Mouse (Mus musculus) cerebellum, adult 8-10 months (tissue): Measurements from ENCODE around the gene Casp9.

ENCODE experiments used
- DNase-seq: peaks from one replicate; pipeline ENCODE4 v3.0.0; 2022

Gene Casp9

DNA sequence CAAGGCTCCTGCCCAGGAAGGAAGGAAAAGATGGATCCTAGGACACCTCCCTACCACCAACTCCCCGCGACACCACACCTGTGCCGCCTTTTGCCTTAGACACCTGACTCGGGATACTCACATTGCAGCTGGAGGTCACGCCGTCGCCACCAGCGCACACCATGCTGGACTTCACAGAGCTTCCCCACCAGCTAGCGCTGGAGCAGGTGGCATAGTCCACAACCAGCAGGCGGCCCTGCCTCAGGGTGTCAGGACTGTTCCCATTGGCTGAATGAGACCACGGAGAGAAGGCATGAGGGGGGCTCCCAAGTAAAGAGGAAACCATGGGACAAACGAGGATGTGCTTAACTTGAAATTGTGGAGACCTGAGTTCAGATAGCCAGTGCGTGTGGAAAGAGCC is 25.4 kb downstream of the Casp9 start:
- no peak for DNase-seq

DNA sequence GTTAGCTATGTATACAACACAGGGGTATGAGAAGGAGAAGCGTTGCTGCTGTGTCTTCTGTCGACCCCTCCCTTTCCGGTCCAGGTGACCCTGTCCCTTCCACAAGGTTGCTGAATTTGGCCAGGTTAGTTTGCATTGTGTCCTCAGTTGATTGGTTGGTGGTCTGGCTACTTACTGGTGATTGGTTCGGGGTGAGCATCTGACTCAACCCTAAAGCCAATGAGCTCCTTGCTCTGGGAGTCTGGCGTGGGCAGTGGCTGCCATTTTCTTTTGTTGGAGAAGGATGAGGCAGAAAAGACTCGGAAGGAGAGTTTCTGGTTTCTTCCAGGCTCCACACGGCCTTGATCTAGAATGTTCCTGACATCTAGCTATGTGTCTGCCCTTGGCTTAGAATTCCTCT is 25.9 kb downstream of the Casp9 start:
- DNase-seq, result no peak

DNA sequence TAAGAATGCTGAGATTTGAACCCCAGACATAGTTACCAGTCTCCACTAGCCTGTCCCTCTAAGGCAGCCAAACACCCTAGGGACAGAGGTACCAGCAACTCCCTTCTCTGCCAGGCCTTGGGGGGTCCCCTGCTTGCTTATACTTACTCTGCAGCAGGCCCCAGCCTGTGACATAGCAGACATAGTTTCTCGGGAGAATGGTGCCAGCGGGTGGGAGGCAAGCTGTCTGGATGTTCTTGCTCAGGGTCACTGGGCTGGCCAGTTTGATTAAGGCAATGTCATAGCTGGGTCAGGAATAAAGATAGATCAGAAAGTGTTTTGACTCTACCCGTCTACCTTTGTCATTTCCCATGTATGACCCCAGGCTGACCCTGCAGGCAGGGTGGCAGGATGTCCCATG is 27.8 kb downstream of the Casp9 start:
- no peak for DNase-seq

DNA sequence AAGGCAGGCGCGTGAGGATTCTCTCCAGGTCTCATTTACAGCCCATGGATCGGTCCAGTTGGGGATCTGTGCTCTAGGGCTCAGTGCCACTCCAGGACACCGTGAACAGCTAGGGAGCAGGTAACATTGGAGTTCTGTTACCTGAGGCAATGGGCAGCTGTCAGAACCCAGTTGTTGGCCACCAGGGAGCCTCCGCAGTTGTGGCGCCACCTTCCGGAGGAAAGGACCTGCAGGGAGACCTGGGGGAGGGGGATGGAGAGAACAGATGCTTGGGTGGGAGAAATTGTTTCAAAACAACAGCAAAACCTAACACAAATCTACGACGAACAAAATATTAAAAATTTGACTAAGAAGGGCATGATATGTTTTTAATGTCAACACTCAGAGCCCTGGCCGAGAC is 28.7 kb downstream of the Casp9 start:
- DNase-seq, result no peak

DNA sequence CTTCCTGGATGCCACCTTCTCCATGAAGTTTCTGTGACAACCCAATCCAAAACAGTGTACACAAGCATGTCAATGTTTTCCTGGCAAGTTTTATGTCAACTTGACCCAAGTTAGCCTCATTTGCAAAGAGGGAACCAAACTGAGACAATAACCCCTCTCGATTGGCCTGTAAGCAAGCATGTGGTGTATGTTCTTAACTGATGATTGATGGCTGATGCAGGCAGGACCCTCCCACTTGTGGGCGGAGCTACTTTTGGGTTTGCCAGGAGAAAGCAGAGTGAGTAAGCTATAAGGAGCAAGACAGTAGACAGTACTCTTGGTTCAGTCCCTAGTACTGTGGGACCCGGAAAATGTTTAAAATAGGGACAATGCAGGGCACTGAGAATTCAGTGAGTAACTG is 29.6 kb downstream of the Casp9 start:
- DNase-seq, result no peak

DNA sequence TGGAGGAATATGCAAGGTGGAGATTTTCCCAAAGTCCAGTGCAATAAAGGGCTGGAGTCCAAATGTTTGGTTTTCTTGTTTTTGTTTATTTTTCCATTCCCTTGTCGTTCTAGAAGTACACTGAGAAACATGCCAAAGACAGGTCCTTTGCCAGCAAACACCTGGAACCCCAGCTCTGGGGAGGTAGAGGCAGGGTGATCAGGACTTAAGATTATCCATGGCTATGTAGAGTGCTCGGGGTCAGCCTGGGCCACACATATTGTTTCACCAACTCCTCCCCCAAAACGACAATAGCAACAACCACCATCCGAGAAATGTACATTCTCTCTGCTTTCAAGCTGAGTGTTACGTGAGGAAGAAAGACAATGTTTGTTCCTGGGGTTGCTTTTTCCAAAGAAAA is 32.6 kb downstream of the Casp9 start, which contains the start of gene Cela2a:
Gene Cela2a, minus strand, starts transcription at position 101 of the 400 bp plus-strand sequence.
- DNase-seq, result no peak

DNA sequence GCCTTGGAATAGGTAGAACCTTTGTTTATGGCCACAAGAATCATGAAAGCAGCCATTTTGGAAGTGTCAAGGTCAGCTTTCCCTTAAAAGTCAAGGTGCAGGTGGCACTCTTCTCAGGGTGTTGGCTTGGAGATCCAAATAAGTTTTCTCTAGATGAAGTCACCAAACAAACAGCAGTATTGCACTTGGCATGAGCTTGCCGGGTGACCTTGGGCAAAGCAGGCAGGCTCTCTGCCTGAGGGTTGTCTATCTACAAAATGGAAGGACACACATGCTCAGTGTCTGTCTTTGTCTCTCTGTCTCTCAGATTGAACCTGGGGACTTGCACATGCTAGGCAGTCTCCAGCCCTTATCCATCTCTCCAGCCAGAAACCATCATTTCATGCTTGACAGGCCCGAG is 34.0 kb downstream of the Casp9 start:
- DNase-seq, result no peak

DNA sequence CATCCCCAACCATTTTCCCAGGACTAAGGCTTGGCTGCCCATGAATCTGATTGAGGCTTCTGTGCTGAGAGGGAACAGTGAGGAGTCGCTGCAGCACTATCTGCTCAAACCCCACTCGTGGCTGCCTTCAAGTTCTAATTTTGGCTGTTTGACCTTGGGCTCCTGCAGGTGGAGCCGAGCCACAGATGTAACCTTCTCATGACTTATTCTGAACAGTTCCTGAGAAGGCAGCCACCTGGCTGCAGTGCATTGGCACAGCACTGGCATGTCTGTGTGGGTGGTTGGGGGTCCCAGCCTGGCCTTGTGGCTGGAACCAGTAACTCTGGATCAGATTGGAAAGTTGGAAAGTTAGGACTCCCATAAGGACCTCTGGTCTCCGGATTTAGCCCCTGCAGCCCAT is 34.8 kb downstream of the Casp9 start:
- no peak for DNase-seq

DNA sequence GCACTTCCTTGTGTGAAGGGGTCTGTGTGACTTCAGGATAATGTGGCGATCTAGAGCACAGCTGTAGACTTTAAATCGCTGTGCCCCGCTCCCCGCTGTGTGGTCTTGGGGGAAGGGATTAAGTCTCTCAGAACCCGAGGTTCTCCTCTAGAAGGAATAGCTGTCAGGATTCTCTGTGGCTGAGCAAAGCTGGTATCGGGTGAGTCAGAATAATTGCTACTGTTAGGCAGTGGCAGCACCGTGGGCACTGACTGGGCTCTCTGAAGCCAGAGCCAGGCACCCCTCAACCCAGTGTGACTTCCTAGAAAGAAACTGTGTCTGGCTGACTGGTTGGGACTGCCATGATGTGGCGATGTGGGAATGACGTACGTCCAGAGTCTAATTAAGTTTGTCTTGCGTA is 37.0 kb downstream of the Casp9 start:
- no peak for DNase-seq

DNA sequence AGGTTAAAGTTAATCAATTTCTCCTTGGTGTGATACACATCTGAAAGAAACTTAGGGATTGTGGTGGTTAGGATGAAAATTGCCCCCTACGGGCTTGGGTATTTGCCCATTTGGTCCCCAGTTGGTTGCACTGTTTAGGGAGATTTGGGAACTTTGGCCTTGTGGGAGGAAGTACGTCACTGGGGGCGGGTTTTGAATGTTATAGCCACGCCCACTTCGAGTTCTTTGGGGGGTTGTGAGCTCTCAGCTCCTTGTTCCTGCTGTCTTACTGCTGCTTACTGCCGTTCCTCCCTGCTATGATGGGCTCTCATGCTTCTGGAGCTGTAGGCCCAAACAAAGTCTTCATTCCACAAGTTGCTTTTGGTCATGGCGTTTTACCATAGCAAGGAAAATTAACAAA is 37.9 kb downstream of the Casp9 start:
- no peak for DNase-seq

DNA sequence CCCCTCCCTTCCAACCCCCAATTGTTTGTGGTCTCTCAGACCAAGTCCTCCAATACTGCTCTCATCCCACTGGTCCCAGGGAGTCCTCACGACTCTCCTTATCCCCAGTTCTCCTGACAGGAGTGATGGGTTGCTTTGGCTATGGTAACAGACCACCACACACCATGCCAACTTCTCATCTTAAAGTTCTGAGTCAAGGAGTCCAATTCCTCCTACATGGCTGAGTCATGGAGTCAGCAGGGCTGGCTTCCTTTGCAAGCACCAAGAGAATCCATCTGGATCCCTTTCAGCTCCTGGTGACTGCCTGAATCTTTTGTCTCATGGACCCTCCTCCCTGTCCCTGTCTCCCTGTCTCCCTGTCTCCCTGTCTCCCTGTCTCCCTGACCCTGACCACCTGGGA is 40.5 kb downstream of the Casp9 start:
- no peak for DNase-seq

DNA sequence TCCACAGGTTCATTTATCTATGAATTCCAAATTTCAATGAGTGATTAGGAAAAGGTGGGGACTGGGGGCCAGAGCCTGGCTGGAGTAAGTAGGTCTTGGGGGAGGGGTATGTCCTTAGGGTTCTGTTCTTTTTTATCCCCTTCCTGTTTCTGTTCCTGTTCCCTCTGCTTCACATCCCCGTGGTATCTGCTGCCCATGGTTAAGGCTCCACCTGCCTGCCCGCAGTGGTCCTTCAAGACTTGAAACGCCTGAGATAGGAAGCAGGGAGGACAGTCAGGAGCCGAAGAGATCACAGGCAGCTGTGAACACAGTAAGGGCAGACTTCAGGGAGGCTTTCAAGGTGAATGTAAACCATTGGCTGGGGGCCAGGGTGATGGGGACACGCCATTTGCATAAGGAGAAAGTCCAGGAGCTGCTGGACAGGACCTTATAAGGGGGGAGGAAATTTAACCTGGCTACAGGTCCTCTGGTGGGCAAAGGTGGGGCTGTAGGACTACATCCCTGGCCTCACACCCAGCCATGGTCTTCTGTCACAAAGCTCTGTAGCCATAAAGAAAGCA is 41.2 kb downstream of the Casp9 start:
- DNase-seq, result no peak

DNA sequence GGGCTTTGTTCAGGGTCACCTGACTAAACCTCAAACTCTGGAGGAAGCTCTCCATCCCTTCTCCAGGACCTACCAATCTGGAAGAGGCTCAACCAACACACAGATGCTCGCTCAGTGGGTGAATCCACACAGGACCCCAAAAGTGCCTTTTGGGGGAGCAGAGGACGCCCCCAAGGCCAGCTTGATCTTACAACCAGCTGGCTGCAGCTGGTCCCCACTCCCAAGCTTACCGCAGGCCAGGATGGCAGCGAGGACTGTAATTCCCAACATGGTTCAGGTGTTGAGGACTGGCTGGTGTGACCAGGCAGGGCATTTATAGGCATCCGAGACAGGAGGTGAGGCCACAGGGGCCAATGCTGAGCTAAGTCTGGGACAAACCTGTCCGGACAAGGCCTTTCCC is 52.6 kb downstream of the Casp9 start, which contains the start of gene Ctrc:
Gene Ctrc, minus strand, starts transcription at position 361 of the 400 bp plus-strand sequence.
- DNase-seq, result no peak

DNA sequence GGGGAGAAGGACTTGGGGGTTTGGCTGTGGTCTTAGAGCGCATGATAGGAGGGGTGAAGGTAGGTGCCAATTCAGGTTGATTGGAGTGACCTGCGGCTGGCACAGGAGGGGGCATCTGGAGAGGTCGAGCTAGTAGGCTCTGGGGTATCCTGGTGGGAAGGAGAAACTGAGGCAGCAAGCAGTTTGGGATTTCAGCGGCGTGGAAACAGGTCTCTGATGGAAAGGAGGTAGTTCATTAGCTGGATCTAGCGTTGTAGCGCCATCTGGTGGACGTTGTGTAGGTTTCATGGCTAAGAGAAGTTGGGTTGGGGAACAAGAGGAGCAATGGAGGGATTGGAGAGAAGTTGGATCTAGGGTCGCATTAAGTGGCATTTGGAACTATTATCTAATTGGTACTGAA is 60.0 kb downstream of the Casp9 start:
- DNase-seq, result no peak

DNA sequence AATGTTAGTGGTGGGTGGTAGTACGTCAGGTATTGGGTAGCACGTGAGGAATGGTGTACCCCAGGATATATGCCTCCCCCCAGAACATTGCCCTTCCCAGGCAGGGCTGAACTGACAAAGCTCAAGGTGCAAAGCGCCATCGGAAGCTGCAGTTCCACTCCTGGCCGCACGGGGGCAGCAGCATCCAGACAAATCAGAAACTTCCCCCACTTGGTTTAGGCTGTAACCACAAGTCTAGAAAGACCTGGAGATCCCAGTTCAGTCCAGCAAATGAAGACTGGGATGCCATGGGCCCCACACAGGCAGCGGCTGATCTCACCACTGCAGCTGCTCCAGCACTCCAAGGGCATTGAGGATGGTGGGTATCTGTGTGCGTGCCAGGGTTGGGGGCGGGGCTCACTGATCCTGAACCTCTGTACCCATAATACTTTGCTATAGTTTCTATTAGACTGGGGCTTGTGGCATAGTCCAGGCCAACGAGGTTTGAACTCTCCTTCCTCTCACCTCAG is 64.1 kb downstream of the Casp9 start:
- peak; percentile 83 for DNase-seq

DNA sequence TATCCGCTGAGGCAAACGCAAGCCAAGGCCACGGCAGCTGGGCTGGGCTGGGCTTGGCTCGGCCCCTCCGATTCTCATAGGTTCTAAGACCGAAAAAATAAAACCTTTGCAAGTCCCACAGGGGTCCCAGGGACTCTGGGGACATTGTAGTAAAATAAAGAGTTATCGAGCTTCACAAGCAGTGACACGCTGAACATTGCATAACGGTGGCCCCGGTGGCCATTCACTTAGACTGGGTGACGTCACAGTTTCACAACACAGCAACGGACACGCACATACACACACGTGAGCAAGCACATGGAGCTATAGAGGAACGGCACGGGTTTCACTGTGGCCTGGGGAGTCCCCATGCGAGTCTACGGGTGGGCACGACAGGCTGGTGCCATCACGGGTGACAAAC is 65.1 kb downstream of the Casp9 start:
- no peak for DNase-seq

DNA sequence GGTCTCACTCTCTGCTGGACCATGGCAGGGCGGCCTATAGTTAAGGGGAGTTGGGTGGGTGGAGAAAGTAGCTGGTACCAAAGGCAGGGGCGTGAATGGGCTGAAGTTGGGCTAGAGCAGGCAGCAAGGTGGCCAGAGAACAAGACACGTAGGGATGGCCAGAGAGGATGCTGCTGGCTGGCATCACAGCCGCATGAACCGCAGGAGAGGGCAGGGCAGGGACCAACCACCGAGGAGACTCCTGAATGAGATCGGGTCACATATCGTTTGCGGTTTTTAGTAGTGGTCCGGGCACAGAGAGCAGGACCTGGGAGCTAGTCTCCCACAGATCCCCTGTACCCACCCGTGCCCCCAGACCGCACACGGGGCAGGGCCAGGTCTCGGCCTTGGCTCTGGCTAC is 65.9 kb downstream of the Casp9 start:
- no peak for DNase-seq

DNA sequence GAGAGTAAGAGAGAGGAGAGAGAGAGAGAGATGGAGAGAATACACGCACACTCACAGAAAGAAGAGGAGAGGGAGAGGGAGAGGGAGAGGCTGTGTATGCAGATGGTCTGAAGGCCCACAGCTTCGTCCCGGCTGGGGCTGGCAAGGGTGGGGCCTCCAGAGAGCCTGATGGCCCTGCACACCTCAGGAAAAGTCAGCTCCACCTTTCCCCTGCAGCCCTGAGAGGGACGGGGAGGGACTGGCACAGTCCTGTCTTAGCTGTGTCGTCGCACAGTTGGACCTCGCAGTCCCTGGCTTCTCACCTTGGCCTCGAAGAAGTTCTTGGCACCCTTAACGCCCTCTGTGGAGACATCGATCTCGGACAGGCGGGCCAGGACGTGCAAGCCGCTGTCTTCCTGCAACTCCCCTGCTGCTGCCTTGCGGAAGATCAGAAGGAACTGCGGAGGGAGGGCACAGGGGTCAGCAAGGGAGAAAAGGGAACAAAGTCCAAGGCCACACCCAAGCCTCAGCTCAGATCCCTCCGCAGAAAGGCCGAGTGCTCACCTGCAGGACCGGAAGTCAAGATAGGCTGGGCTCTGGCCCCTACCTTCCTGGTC is 66.9 kb downstream of the Casp9 start:
- no peak for DNase-seq

DNA sequence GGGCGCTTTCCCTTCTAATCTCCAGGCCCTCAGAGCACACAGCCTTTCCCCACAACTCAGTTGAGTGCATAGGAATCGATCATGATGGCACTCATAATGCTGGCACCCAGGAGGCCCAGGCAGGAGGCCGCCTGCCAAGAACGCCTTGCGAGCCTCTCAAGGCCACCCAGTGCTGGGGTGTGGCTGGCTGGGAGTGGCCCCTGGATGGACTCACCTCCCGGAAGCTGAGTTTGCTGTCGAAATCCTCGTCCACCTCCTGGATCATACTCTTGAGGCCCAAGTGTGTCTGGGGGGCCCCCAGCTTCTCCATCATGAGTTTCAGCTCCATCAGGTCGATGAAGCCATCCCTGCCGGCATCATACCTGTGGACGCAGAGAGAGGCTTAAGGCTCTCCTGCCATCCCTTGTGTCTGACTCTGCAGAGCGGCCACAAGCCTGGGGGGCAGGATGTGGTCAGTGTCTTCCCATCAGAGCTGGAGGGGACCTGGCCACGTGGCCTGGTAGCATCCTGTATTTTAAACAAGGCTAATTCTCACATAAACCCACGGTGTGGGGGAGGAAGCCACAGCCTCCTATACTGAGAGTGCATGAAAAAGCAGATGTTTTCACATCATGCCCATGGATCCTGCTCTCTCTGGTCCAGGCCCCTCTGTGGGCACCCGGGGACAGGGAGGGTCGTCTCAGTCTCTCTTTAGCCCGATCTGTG is 68.3 kb downstream of the Casp9 start:
- no peak for DNase-seq

DNA sequence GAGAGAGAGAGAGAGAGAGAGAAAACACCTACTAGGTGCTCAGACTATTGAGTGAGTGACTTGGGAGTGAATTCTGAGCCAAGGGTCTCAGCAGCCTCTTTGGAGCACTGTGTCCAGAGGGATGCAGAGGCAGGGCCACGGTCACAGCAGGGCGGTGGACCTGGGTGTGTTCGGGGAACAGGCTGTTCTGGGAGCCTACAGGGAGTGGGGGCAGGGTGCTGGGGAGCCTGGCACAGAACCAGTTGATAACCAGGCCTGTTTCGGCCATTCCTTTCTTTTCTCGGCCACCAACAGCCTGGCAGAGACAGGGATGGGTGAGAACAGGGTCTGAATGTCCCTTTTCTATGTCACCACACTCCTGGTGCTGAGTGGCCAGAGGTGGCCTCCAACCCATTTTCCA is 69.5 kb downstream of the Casp9 start:
- no peak for DNase-seq

DNA sequence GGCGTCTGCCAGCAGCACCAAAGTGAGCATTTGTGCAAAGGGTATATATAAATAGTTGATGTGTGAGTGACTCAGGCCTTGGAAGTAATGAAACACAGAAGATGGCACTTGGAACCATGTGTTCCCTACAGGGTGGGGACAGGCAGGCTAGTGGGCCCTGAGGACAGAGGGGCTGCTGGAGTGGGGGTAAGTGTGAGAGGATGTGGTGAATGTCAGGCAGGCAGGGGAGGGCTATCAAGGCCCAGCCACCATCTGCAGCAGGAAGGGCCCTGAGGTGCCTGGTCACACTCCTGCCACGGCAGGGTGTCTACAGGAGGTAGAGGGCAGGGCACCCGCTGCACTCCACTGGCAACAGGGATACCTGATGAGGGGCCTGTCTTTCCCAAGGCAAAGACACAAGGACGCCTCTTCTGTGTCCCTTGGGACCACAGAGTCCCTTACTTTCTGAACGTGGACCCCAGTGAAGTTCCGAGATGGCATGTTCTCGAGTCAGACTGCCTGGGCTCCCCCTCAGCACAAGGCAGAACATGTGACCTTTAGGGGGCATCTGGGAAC is 70.4 kb downstream of the Casp9 start:
- no peak for DNase-seq

DNA sequence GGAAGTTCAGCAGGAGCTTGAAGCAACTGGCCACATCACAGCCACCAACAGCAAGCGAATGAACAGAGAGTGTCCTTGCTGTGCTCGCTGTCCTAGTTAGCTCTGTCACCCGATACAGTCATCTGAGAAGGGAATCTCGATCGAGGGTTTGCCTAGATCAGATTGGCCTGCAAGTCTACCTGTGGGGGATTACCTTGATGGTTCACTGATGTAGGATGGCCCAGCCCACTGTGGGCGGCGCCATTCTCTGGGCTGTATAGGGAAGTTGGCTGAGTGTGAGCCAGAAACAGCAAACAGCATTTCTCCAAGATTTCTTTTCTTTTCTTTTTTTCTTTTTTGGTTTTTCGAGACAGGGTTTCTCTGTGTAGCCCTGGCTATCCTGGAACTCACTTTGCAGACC is 71.1 kb downstream of the Casp9 start:
- DNase-seq, result no peak

DNA sequence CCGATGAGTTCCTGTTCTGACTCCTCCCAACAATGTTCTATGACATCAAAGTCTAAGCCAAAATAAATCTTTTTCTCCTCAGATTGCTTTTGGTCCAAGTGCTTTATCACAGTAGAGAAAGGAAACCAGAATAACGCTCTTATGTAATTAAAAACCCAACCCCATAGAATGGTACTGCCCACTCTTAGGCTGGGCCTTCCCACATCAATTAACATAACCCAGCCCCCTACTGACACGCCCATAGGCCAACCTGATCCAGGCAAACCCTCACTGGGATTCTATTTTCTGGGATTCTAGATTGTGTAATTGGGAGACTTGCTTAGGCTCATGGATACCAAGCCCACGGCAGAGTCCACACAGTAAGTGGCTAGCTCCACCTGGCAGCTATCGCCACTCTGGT is 71.6 kb downstream of the Casp9 start:
- DNase-seq, result no peak
